Mouse (Mus musculus) right cerebral cortex, postnatal 36 days (tissue): Measurements from ENCODE around the gene Shisa9.
"Not testable (repeated sequence)": the region's sequence is repeated elsewhere in the genome, so short reads cannot be mapped to it uniquely, and the experiment has no call there.

ENCODE experiments used
- DNase-seq, 2 experiments: peaks; one replicate each; pipeline ENCODE4 v3.0.0; 2022; ENCODE audit warnings: low spot score in 2 of 2, mixed read lengths in 1 of 2

The Shisa9 gene

GRCm38 (mm10) chr16:11983616-11984270 is at the start of gene Shisa9:
TSS of gene Shisa9 (plus strand) at chr16:11984113.
- peak; percentile 28 to 44 for DNase-seq

DNA sequence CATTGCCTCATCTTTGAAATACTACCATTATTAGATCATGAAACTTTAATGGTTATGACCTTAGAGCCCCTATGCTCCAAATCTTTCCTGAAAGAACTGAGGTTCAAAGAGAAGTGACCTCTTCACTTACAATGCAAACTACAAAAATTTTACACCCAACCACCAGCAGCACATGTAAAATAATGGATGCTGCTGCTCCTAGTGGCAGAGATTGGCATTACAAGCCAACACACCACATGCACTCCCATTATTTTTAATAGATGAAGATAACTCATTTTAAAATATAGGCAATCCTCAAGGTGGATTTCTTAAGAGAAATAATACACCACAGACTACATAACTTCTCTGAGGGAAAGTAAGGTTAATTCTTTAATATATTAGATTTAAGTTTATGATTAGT is 43.4 kb upstream of the Shisa9 start:
- DNase-seq, result no peak

DNA sequence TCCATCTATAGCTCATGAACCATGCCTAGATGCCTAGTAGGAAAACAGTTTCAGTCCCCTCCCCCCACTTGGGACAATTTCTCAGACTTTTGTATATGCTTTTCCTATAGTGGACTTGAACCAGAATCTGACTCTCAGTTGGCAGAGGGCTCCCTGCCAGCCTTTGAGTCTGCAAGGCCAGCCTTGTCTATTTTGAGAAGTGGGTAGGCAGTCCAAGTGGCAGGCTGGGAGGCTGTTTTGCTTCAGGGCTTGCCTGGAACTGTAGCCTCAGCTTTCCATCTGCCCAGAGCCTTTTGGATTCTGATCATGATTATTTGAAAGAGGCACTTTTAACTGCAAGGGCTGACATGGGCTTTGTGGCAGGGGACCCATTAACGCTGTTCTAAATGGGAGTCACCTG is 23.2 kb upstream of the Shisa9 start:
- peak in 1 of 2 experiments; percentile 47 for DNase-seq

GRCm38 (mm10) chr16:11966041-11966440 is 17.9 kb upstream of the Shisa9 start:
- no peak for DNase-seq

DNA sequence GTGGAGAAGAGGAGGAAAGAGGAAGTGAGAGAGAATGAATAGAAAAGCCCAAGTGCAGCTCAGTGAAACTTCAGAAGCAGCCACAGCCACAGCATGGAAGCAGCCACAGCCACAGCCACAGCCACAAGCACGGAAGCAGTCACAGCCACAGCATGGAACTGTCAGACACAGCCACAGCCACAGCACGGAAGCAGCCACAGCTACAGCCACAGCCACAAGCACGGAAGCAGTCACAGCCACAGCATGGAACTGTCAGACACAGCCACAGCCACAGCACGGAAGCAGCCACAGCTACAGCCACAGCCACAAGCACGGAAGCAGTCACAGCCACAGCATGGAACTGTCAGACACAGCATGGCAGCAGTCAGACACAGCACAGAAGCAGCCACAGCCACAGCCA is 17.1 kb upstream of the Shisa9 start:
- DNase-seq, result not testable (repeated sequence)

DNA sequence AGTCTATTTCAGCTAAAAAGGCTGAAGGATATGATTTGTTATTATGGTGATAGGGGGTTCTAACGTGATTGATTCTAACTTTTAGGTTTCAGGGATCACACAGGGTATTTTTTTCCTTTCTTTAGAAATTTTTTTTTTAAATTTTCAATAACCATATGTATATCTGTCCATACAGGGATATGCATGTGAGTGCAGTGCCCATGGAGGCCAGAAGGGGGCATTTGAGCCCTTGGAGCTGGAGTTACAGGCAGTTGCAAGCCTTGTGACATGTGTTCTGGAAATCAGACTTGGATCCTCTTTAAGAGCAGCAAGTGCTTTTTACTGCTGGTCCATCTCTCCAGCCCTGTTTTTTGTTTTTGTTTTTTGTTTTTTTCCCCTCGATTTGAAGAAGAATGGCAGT is 16.3 kb upstream of the Shisa9 start:
- no peak for DNase-seq

DNA sequence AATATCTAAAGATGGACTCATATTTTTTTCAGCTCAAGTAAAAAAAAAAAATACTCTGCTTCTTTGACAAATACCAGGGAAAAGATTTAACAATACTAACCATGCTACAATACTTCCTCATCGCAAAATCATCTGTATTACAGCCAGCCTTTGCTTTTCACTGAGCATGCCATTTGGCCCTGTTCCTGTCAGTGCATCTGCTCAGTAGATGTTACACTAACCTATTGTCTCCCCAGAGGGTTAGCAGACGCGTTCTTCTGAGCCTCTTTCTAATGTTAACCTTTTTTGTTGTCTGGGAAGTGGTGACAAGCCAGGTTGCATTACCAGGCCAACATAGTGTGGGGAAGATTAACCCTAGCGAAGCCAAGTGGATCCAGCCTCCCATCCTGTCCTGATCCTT is 10.2 kb upstream of the Shisa9 start:
- DNase-seq, result no peak

- DNase-seq, result no peak
These were observed 7.2 kb upstream of the Shisa9 start for GRCm38 (mm10) chr16:11976737-11977136.

GRCm38 (mm10) chr16:11980764-11981163 is 3.1 kb upstream of the Shisa9 start:
- DNase-seq, result peak in 1 of 2 experiments; percentile 43

- peak; percentile 39 to 43 for DNase-seq
These were observed 752 bp upstream of the Shisa9 start for GRCm38 (mm10) chr16:11983106-11983615.

- peak in 1 of 2 experiments; percentile 20 for DNase-seq
These were observed 418 bp downstream of the Shisa9 start for GRCm38 (mm10) chr16:11984271-11984791.

- DNase-seq, result no peak
These were observed 3.1 kb downstream of the Shisa9 start for GRCm38 (mm10) chr16:11987056-11987455.

DNA sequence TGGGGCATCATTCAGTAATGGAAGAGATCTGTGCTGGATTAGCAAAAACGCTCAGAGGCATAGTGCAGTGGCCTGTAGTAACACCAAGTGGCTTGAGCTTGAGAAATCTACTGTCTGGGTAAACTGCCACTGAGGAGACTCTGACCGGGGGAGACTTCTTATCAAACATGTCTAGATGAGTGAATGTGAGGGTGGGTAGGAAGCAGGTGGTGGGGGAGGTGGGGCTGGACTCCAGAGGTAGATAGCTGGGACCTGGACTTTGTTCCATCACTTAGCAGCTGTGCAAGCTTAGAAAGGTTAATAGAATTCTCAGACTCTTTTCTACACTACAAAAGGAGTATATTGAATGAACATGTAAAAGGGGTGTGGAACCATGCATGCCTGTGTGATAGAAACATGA is 21.3 kb downstream of the Shisa9 start:
- DNase-seq, result no peak

DNA sequence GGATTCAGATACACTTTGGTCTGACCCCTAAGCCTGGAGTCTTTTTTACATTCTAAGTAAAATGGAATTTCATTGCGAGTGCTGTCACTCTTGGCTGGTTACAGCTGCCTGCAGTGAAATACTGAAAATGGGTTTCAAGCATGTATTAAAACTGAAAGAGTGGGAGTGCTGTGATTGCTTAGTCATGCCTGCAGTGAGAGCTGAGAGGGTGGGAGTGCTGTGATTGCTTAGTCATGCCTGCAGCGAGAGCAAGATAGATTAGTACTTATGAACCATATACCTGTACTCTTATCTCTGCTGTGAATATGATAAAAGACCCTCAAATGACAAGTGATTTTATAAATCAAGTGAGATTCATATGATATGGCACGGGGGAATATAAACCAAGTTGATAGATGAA is 26.2 kb downstream of the Shisa9 start:
- DNase-seq, result no peak

DNA sequence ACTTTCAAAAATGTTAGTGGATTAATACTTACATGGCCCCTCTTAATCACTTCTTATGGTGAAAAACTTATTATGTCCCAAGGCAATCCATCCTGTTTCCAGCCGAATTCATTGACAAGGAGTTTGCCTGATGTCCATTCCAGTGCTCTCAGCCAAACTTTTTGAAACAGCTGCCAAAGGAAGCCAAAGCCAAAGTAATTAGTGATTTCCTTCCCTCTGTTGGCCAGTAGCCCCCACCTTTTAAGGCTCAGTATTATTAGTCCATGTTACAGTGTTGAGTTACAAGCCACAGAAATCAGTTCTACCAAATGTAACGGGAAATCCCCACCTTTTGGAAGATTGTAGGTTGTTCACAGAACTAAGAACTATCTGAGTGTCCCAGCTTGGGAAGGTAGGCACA is 28.8 kb downstream of the Shisa9 start:
- no peak for DNase-seq

DNA sequence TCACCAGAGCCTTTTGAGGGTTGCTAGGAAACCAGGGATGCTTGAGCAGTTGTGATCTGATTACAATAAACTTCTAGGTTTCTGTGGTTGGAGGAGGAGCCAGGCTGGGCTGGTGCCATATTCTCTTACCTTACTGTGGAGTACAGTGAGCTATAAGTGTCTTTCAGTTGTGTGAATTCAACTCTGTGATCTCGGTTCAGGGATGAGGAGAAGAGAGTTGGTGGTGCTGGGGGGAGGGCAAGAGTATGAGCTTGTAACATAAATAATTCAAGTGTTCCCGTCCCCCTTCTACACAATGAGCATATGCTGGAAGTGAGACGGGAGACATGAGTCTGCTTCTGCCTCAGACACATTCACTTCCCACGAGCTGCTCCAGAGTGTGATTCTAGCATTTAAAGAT is 30.6 kb downstream of the Shisa9 start:
- DNase-seq, result peak; percentile 65 to 81

DNA sequence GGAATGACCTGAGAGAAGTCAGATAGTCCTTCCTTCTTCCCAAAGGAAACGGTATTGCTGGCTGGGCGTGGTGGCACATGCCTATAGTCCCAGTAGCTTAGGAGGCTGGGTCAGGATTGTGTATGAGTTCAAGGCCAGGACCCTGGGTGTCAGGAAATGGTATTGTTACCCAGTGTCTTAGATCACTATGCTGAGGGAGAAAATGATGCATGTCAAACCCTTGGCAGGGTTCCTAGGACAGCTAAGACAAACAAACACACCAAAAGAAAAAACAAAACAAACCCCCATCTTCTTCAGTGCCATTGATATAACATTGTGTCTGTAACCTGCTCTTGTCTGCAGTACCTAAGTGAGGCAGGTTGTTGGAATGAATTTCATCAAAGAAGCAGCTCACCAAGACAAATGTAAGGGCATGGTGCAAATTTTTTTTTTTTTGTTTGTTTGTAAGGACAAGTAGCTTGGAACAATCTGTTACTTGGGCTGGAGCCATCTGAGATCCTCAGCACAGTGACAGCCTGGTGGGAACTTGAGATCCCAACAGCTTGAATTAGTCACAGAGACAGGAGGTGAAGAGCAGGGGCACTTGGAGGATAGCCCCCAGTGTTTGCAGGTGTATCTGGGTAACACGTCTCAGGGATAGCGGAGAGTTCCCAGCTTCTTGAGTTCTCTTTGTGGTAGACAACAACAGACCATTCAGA is 34.2 kb downstream of the Shisa9 start:
- no peak for DNase-seq

GRCm38 (mm10) chr16:12020103-12020755 is 36.3 kb downstream of the Shisa9 start:
- no peak for DNase-seq

DNA sequence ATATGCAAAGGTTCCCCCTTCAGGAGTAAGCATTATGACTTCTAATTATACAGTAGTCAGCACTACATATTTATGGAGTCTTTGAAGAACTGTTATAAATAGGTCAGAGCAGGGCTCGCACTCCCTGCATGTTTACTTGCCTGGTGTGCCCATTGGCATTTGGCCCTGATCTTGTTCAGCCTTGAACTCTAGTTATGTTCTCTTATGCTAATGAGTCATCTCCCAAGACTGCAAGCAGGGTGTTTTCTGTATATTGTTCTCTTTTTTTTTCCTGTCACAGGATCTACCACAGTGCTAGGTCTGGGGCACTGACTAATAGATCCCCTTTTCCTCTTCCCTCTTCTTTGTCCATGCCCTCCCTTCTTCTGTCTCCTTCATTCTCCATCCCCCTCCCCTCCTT is 48.5 kb downstream of the Shisa9 start:
- DNase-seq, result no peak

DNA sequence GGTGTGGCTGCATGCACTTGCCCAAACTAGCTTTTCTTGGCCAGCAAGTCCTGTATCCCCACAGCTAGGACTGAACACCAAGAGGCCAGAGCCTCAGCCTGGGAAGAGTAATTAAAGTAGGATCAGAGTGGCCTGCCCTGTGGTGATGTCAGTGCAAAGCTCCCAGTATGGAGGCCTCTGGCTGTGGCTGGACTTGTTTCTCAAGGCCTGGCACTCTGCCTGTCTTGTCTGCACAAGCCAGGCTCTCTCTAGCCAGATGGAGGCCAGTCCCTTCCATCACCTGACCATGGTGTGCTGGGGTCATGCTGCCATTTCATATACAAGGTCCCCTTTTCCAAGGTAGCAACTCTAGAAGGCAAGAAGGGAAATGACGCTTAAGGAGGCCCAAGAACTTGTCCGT is 51.0 kb downstream of the Shisa9 start:
- DNase-seq, result no peak

DNA sequence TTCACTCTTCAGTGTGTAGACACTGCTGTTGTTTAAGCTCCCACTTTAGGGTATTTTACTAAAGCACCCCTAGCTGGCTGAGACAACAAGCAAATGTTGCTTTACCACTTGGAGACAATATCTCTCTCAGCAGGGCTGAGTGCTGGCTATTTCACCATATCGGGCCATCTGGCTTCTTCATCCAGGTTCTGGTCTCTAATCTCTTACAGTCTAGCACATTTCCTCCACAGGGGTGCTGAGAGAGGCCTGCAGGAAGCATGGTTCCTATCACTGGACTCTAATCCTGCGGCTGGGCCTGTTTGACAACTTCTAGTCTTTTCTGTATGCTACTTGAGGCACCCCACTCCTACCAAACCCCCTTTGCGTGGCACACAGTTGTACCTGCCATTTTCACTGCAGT is 51.7 kb downstream of the Shisa9 start:
- no peak for DNase-seq

GRCm38 (mm10) chr16:12040935-12041334 is 57.0 kb downstream of the Shisa9 start:
- peak; percentile 13 to 36 for DNase-seq

DNA sequence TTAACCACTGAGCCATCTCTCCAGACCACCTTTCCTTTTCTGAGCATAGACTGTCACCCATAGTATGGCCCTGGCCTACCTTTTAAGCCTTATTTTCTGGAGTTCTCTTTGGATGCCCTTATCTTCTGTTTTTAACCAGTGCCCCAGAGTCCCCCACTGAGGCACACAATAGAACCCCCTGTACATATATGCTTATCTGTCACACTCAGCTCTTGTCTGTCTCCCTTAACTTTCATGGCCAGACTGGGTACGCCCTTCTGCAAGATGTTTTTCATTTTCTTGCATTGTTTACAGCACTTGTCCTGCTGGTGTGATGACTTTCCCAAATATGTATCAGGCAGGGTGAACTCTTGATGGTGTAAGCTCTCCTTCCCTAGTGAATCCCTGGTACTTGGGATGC is 68.1 kb downstream of the Shisa9 start:
- DNase-seq, result no peak
